Mouse (Mus musculus) embryonic facial prominence, embryonic 11.5 days (tissue): ENCODE results near the gene Tmem151b. TPM values are rescaled to one million over a fixed set of nuclear protein-coding genes. Genes with fewer than 3 reads are reported as not detected.

Source experiments
- ATAC-seq: fragments of 200-750 bp; cut with Nextera tagmentation; replicated peaks from 2 replicates; pipeline ENCODE4 v1.8.0; 2017; ENCODE audit warnings: low read depth; ENCODE audit not compliant: insufficient number of reproducible peaks, low FRiP score, low TSS enrichment
- DNase-seq: peaks from one replicate; pipeline ENCODE4 v3.0.0-alpha.2; 2015; ENCODE audit warnings: low spot score
- H3K27ac ChIP-seq: fragments of 300-500 bp; sonication (generic); replicated peaks from 2 replicates; pipeline ENCODE4 v1.5.1; 2014; ENCODE audit warnings: mild to moderate bottlenecking, low read depth, low read length, control low read depth
- H3K27me3 ChIP-seq: fragments of 300-500 bp; sonication (generic); 2 replicates; pipeline ENCODE4 v1.6.1; 2014; ENCODE audit warnings: mild to moderate bottlenecking, low read length, moderate library complexity, mixed read lengths; ENCODE audit not compliant: control insufficient read depth, insufficient read depth
- H3K36me3 ChIP-seq: fragments of 300-500 bp; sonication (generic); replicated peaks from 2 replicates; pipeline ENCODE4 v1.6.1; 2014; ENCODE audit warnings: low read depth, mild to moderate bottlenecking, low read length, moderate library complexity, mixed read lengths; ENCODE audit not compliant: control insufficient read depth, insufficient read depth
- H3K4me1 ChIP-seq: fragments of 300-500 bp; sonication (generic); 2 replicates; pipeline ENCODE4 v1.6.1; 2014; ENCODE audit warnings: low read length, mixed read lengths; ENCODE audit not compliant: control insufficient read depth, insufficient read depth
- H3K4me2 ChIP-seq: fragments of 300-500 bp; sonication (generic); 2 replicates; pipeline ENCODE4 v1.6.1; 2014; ENCODE audit warnings: low read depth, mild to moderate bottlenecking, control low read depth, low read length, moderate library complexity
- H3K4me3 ChIP-seq: fragments of 300-500 bp; sonication (generic); 2 replicates; pipeline ENCODE4 v1.5.1; 2014; ENCODE audit warnings: low read depth, low read length, control low read depth
- H3K9ac ChIP-seq: fragments of 300-500 bp; sonication (generic); replicated peaks from 2 replicates; pipeline ENCODE4 v1.6.1; 2014; ENCODE audit warnings: mild to moderate bottlenecking, control low read depth, low read length
- H3K9me3 ChIP-seq: fragments of 300-500 bp; sonication (generic); replicated peaks from 2 replicates; pipeline ENCODE4 v1.6.1; 2016; ENCODE audit warnings: mild to moderate bottlenecking, low read length, inconsistent platforms, mixed read lengths; ENCODE audit not compliant: control insufficient read depth
- WGBS: fragments of 180-500 bp; shearing (Covaris S2); extraction: QIAGEN DNeasy Blood & Tissue Kit; methylation state at CpG from one replicate; pipeline ENCODE4 v1.1.7; 2014; 5-methylcytosine and 5-hydroxymethylcytosine counted together
- polyA plus RNA-seq: library from polyadenylated mRNA; unstranded; fragments of >200 nt; fragmentation: Nextera tagmentation; extraction: Ambion mirVana; gene quantifications from 2 replicates; pipeline ENCODE4 v1.2.1, GENCODE M21; 2014

Gene Tmem151b
- 5.4 and 6.3 TPM in 2 replicates for polyA plus RNA-seq

DNA sequence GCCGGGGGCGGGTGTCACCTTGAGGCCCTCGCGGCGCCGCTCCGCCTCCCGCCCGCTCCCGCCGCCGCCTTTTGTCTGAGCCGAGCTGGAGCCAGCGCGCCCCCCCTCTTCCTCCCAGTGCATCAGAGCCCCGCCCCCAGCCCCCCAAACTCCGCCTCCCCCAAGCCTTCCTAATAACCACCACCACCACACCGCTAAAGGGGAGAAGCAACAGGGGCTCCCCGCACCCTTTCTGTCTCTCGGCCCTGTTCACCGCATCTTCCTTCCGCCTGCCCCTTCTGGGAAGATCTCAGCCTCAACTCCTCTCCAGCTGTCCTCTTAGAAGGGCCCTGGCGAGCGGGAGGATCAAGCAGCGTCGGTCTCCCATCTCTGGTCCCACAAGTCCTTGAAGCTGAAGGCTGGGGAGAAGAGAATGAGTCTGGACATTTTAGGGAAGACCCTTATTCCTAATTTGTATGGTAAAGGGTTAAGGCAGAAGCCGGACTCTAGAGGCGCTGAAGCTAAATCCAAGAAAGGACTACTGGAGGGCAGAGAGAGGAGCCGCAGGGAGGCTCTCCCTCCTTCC is at the start of gene Tmem151b:
Gene Tmem151b, minus strand, starts transcription at position 61 of the 565 bp plus-strand sequence.
- Histone ChIP-seq H3K9ac (peak within 1 kb of the TSS; percentile 93), H3K4me3 (peak within 1 kb of the TSS; percentile 93), H3K27ac (peak within 1 kb of the TSS; percentile 86), H3K4me1 (peaks cover 8% of the 10 kb centered on the region), H3K4me2 (peak within 1 kb of the TSS; percentile 88), H3K36me3 (no peaks in the 10 kb centered on the region; the same call in 1 of the 2 replicates), H3K27me3 (peaks cover 31% of the 10 kb centered on the region), H3K9me3 (no peaks in the 10 kb centered on the region)
- peak; percentile 84 for DNase-seq
- WGBS: 0% methylated on average over 18 of the region's 29 CpGs
- ATAC-seq: no peak; the same call in 1 of the 2 replicates

GRCm38 (mm10) chr17:45598891-45599290 is 49.4 kb upstream of the Tmem151b start:
- DNase-seq: no peak
- 49% methylated on average over 3 of the region's 3 CpGs for WGBS
- Histone ChIP-seq H3K4me2 (no peak overlapping the region; the same call in 1 of the 2 replicates), H3K9me3 (no peaks in the 10 kb centered on the region), H3K27me3 (peaks cover 7% of the 10 kb centered on the region; the same call in 1 of the 2 replicates), H3K27ac (no peak overlapping the region), H3K4me3 (no peak overlapping the region), H3K36me3 (no peaks in the 10 kb centered on the region), H3K4me1 (peaks cover 17% of the 10 kb centered on the region), H3K9ac (no peak overlapping the region; the same call in 1 of the 2 replicates)
- ATAC-seq: no peak

GRCm38 (mm10) chr17:45598376-45598775 is 48.9 kb upstream of the Tmem151b start:
- no peak overlapping the region for H3K27ac ChIP-seq

GRCm38 (mm10) chr17:45597787-45598186 is 48.3 kb upstream of the Tmem151b start:
- ATAC-seq (no peak), DNase-seq (no peak)
- peaks cover 17% of the 10 kb centered on the region for H3K4me1 ChIP-seq
- no peaks in the 10 kb centered on the region for H3K36me3 ChIP-seq
- no peaks in the 10 kb centered on the region for H3K9me3 ChIP-seq
- no peak overlapping the region for H3K9ac ChIP-seq
- H3K4me2 ChIP-seq: no peak overlapping the region
- no peak overlapping the region for H3K27ac ChIP-seq
- peaks cover 10% of the 10 kb centered on the region for H3K27me3 ChIP-seq
- no peak overlapping the region for H3K4me3 ChIP-seq
- WGBS: 39% methylated on average over 3 of the region's 3 CpGs

More at GRCm38 (mm10) chr17:45598376-45598775, 48.9 kb upstream of the Tmem151b start:
- H3K4me2 ChIP-seq: no peak overlapping the region
- H3K4me3 ChIP-seq: no peak overlapping the region
- DNase-seq (no peak), ATAC-seq (no peak)
- H3K27me3 ChIP-seq: peaks cover 9% of the 10 kb centered on the region
- H3K4me1 ChIP-seq: peaks cover 17% of the 10 kb centered on the region
- H3K9ac ChIP-seq: no peak overlapping the region
- H3K9me3 ChIP-seq: no peaks in the 10 kb centered on the region
- no peaks in the 10 kb centered on the region for H3K36me3 ChIP-seq
- 90% methylated on average over 2 of the region's 2 CpGs for WGBS

- WGBS: 22% methylated on average over 11 of the region's 11 CpGs
- Histone ChIP-seq H3K4me3 (no peak overlapping the region), H3K27ac (no peak overlapping the region), H3K36me3 (no peaks in the 10 kb centered on the region), H3K9ac (no peak overlapping the region), H3K27me3 (peaks cover 10% of the 10 kb centered on the region), H3K4me2 (no peak overlapping the region), H3K9me3 (no peaks in the 10 kb centered on the region), H3K4me1 (peaks cover 20% of the 10 kb centered on the region)
- no peak for ATAC-seq
- no peak for DNase-seq
Measured at GRCm38 (mm10) chr17:45596631-45597396, 47.3 kb upstream of the Tmem151b start.

GRCm38 (mm10) chr17:45595736-45596390 is 46.4 kb upstream of the Tmem151b start:
- 3% methylated on average over 23 of the region's 23 CpGs for WGBS
- ATAC-seq: no peak
- peak overlapping the region; percentile 56 for H3K9ac ChIP-seq

GRCm38 (mm10) chr17:45594881-45595735 is 45.6 kb upstream of the Tmem151b start:
- peak; percentile 54 for ATAC-seq
- H3K9ac ChIP-seq: peak overlapping the region; percentile 56
- H3K36me3 ChIP-seq: no peaks in the 10 kb centered on the region
- no peak overlapping the region for H3K27ac ChIP-seq
- WGBS: under 1% methylated on average over 58 of the region's 58 CpGs
- H3K9me3 ChIP-seq: no peaks in the 10 kb centered on the region
- peaks cover 6% of the 10 kb centered on the region for H3K27me3 ChIP-seq
- peaks cover 18% of the 10 kb centered on the region for H3K4me1 ChIP-seq
- peak; percentile 78 for DNase-seq
- H3K4me3 ChIP-seq: peak overlapping the region; percentile 47
- H3K4me2 ChIP-seq: peak overlapping the region; percentile 93

More at GRCm38 (mm10) chr17:45595736-45596390, 46.4 kb upstream of the Tmem151b start:
- peaks cover 15% of the 10 kb centered on the region for H3K4me1 ChIP-seq
- H3K9me3 ChIP-seq: no peaks in the 10 kb centered on the region
- H3K36me3 ChIP-seq: no peaks in the 10 kb centered on the region
- peak overlapping the region; percentile 93 for H3K4me2 ChIP-seq
- peak overlapping the region; percentile 47 for H3K4me3 ChIP-seq
- H3K27me3 ChIP-seq: peaks cover 6% of the 10 kb centered on the region
- H3K27ac ChIP-seq: no peak overlapping the region
- DNase-seq: no peak
